Mouse (Mus musculus) testis, adult 2 months (tissue): ENCODE data around the gene 4931409K22Rik.

ENCODE experiments used
- CTCF ChIP-seq: fragments of 200-500 bp; IDR thresholded peaks from 2 replicates; pipeline ENCODE4 v1.5.1; 2012; ENCODE audit warnings: low read depth, mild to moderate bottlenecking, inconsistent platforms, low read length, moderate library complexity; ENCODE audit not compliant: control insufficient read depth, insufficient read depth, insufficient replicate concordance
- POLR2A ChIP-seq: fragments of 200-500 bp; IDR thresholded peaks from 2 replicates; pipeline ENCODE4 v1.6.1; 2012; ENCODE audit warnings: low read depth, mild to moderate bottlenecking, inconsistent platforms, low read length, moderate library complexity; ENCODE audit not compliant: control insufficient read depth

GRCm38 (mm10) chr5:24605980-24606665, 49.5 kb upstream of the 4931409K22Rik start:
- TF ChIP-seq CTCF (no peak), POLR2A (no peak)
